Mouse (Mus musculus) CH12.LX (cell line): ENCODE results near the gene Ranbp10. TPM values are rescaled to one million over a fixed set of nuclear protein-coding genes. Genes with fewer than 3 reads are reported as not detected.
A peak's percentile ranks its signal among the peaks of the same experiment; 100 is the strongest.

Experiments used
- DNase-seq: peaks from one replicate; pipeline ENCODE4 v3.0.0-alpha.2; 2013; ENCODE audit errors: extremely low read depth
- H3K27ac ChIP-seq: 2 replicates; pipeline ENCODE4 v1.5.1; 2012; ENCODE audit warnings: low read depth, mild to moderate bottlenecking, control low read depth, moderate library complexity; ENCODE audit not compliant: insufficient read depth
- H3K27me3 ChIP-seq: replicated peaks from 2 replicates; pipeline ENCODE3; 2012; ENCODE audit warnings: inconsistent platforms
- H3K36me3 ChIP-seq, 2 experiments: replicated peaks in 1 of 2; 2 replicates each; pipeline versions ENCODE3 to v1.6.1; 2012; ENCODE audit warnings: inconsistent platforms in 1 of 2, low read length in 1 of 2, mild to moderate bottlenecking in 1 of 2, mixed read lengths in 1 of 2, moderate library complexity in 1 of 2; ENCODE audit not compliant: control insufficient read depth in 1 of 2, insufficient read depth in 1 of 2
- H3K4me1 ChIP-seq, 2 experiments: 2 replicates each; pipeline ENCODE4 v1.6.1; 2012; ENCODE audit warnings: inconsistent platforms in 1 of 2, moderate library complexity in 1 of 2; ENCODE audit not compliant: insufficient read depth in 2 of 2, control insufficient read depth in 1 of 2
- H3K4me2 ChIP-seq: 2 replicates; pipeline ENCODE4 v1.6.1; 2012; ENCODE audit warnings: low read depth, mild to moderate bottlenecking, control low read depth; ENCODE audit not compliant: poor library complexity, insufficient read depth, severe bottlenecking
- H3K4me3 ChIP-seq, 3 experiments: fragments of 150-350 bp in 1 of 3; sonication (generic) in 1 of 3; replicated peaks in 1 of 3; 2 replicates each; pipeline versions ENCODE3 to v1.5.1; 2011 to 2012; ENCODE audit warnings: low read depth in 2 of 3, low read length in 2 of 3, mild to moderate bottlenecking in 2 of 3, moderate library complexity in 2 of 3, control low read depth in 1 of 3, improper control_type of control experiment in 1 of 3, inconsistent platforms in 1 of 3, mixed read lengths in 1 of 3; ENCODE audit not compliant: poor library complexity in 1 of 3
- H3K79me2 ChIP-seq: replicated peaks from 2 replicates; pipeline ENCODE4 v1.6.1; 2012; ENCODE audit warnings: mild to moderate bottlenecking, moderate library complexity; ENCODE audit not compliant: control insufficient read depth, poor library complexity, insufficient read depth, severe bottlenecking; ENCODE audit errors: extremely low read depth
- H3K9ac ChIP-seq: 2 replicates; pipeline ENCODE4 v1.6.1; 2012; ENCODE audit warnings: low read depth, mild to moderate bottlenecking, control low read depth, moderate library complexity; ENCODE audit not compliant: insufficient read depth
- H3K9me3 ChIP-seq: replicated peaks from 2 replicates; pipeline ENCODE3; 2012; ENCODE audit warnings: low read length, inconsistent platforms, mixed read lengths
- BHLHE40 ChIP-seq: IDR thresholded peaks from 2 replicates; pipeline ENCODE4 v1.6.1; 2011; ENCODE audit warnings: mild to moderate bottlenecking, low read depth, low read length, improper control_type of control experiment
- CHD1 ChIP-seq: IDR thresholded peaks from 2 replicates; pipeline ENCODE4 v1.6.1; 2012; ENCODE audit warnings: low read depth, low read length, improper control_type of control experiment, inconsistent platforms
- CHD2 ChIP-seq: IDR thresholded peaks from 2 replicates; pipeline ENCODE4 v1.6.1; 2011; ENCODE audit warnings: low read length, improper control_type of control experiment
- CTCF ChIP-seq, 2 experiments: IDR thresholded peaks in 1 of 2; conservative IDR thresholded peaks in 1 of 2; 2 replicates each; pipeline ENCODE4 v1.5.1; 2011 to 2012; ENCODE audit warnings: low read depth in 2 of 2, low read length in 2 of 2, improper control_type of control experiment in 1 of 2, inconsistent platforms in 1 of 2, mild to moderate bottlenecking in 1 of 2, moderate library complexity in 1 of 2
- E2F4 ChIP-seq: IDR thresholded peaks from 2 replicates; pipeline ENCODE4 v1.6.1; 2011; ENCODE audit warnings: low read depth, low read length, improper control_type of control experiment; ENCODE audit not compliant: insufficient replicate concordance
- ELF1 ChIP-seq: IDR thresholded peaks from 2 replicates; pipeline ENCODE4 v1.6.1; 2014; ENCODE audit warnings: low read depth, mild to moderate bottlenecking, inconsistent platforms, low read length, improper control_type of control experiment
- ETS1 ChIP-seq: conservative IDR thresholded peaks from 2 replicates; pipeline ENCODE4 v1.6.1; 2012; ENCODE audit warnings: low read depth, mild to moderate bottlenecking, inconsistent platforms, low read length, improper control_type of control experiment, moderate library complexity
- GABPA ChIP-seq: IDR thresholded peaks from 2 replicates; pipeline ENCODE4 v1.6.1; 2012; ENCODE audit warnings: low read depth, low read length, improper control_type of control experiment, inconsistent platforms; ENCODE audit not compliant: insufficient replicate concordance
- HCFC1 ChIP-seq: IDR thresholded peaks from 2 replicates; pipeline ENCODE4 v1.6.1; 2012; ENCODE audit warnings: low read depth, mild to moderate bottlenecking, inconsistent platforms, low read length, improper control_type of control experiment
- IRF4 ChIP-seq: IDR thresholded peaks from 2 replicates; pipeline ENCODE4 v1.6.1; 2014; ENCODE audit warnings: low read depth, mild to moderate bottlenecking, inconsistent platforms, low read length, improper control_type of control experiment
- JUN ChIP-seq: IDR thresholded peaks from 2 replicates; pipeline ENCODE4 v1.6.1; 2011; ENCODE audit warnings: low read depth, mild to moderate bottlenecking, low read length, improper control_type of control experiment, moderate library complexity; ENCODE audit not compliant: insufficient read depth
- JUND ChIP-seq: conservative IDR thresholded peaks from 2 replicates; pipeline ENCODE4 v1.6.1; 2011; ENCODE audit warnings: low read depth, low read length, improper control_type of control experiment
- KAT2A ChIP-seq: IDR thresholded peaks from 2 replicates; pipeline ENCODE4 v1.6.1; 2012; ENCODE audit warnings: low read length, improper control_type of control experiment, inconsistent platforms; ENCODE audit not compliant: insufficient replicate concordance
- MAFK ChIP-seq: IDR thresholded peaks from 2 replicates; pipeline ENCODE4 v1.6.1; 2011; ENCODE audit warnings: low read length, improper control_type of control experiment; ENCODE audit not compliant: insufficient replicate concordance
- MAX ChIP-seq: IDR thresholded peaks from 2 replicates; pipeline ENCODE4 v1.6.1; 2011; ENCODE audit warnings: low read length, improper control_type of control experiment
- MAZ ChIP-seq: IDR thresholded peaks from 2 replicates; pipeline ENCODE4 v1.6.1; 2012; ENCODE audit warnings: low read depth, mild to moderate bottlenecking, inconsistent platforms, low read length, improper control_type of control experiment, moderate library complexity
- MEF2A ChIP-seq: IDR thresholded peaks from 2 replicates; pipeline ENCODE4 v1.6.1; 2014; ENCODE audit warnings: low read depth, mild to moderate bottlenecking, inconsistent platforms, low read length, improper control_type of control experiment, borderline replicate concordance
- MXI1 ChIP-seq: IDR thresholded peaks from 2 replicates; pipeline ENCODE4 v1.6.1; 2011; ENCODE audit warnings: mild to moderate bottlenecking, low read depth, low read length, improper control_type of control experiment
- MYC ChIP-seq: IDR thresholded peaks from 2 replicates; pipeline ENCODE4 v1.6.1; 2011; ENCODE audit warnings: low read depth, mild to moderate bottlenecking, improper control_type of control experiment, low read length
- NELFE ChIP-seq: IDR thresholded peaks from 2 replicates; pipeline ENCODE4 v1.6.1; 2011; ENCODE audit warnings: low read depth, low read length, improper control_type of control experiment
- NRF1 ChIP-seq: IDR thresholded peaks from 2 replicates; pipeline ENCODE4 v1.6.1; 2014; ENCODE audit warnings: low read depth, mild to moderate bottlenecking, inconsistent platforms, low read length, improper control_type of control experiment, moderate library complexity
- PAX5 ChIP-seq: IDR thresholded peaks from 2 replicates; pipeline ENCODE4 v1.6.1; 2012; ENCODE audit warnings: low read length, inconsistent platforms, mixed read lengths
- POLR2A ChIP-seq: IDR thresholded peaks from 2 replicates; pipeline ENCODE4 v1.6.1; 2011; ENCODE audit warnings: low read depth, mild to moderate bottlenecking, improper control_type of control experiment, low read length
- POLR2AphosphoS2 ChIP-seq: IDR thresholded peaks from 2 replicates; pipeline ENCODE4 v1.6.1; 2011; ENCODE audit warnings: low read depth, low read length, improper control_type of control experiment
- RAD21 ChIP-seq: IDR thresholded peaks from 2 replicates; pipeline ENCODE4 v1.6.1; 2011; ENCODE audit warnings: low read depth, mild to moderate bottlenecking, low read length, improper control_type of control experiment, moderate library complexity
- RCOR1 ChIP-seq: conservative IDR thresholded peaks from 2 replicates; pipeline ENCODE4 v1.6.1; 2012; ENCODE audit warnings: low read depth, mild to moderate bottlenecking, inconsistent platforms, low read length, improper control_type of control experiment
- SIN3A ChIP-seq: IDR thresholded peaks from 2 replicates; pipeline ENCODE4 v1.6.1; 2012; ENCODE audit warnings: low read length, improper control_type of control experiment, inconsistent platforms
- SMC3 ChIP-seq: IDR thresholded peaks from 2 replicates; pipeline ENCODE4 v1.6.1; 2011; ENCODE audit warnings: low read depth, low read length, improper control_type of control experiment
- TBP ChIP-seq: conservative IDR thresholded peaks from 2 replicates; pipeline ENCODE4 v1.6.1; 2011; ENCODE audit warnings: low read depth, low read length, improper control_type of control experiment
- TCF12 ChIP-seq: IDR thresholded peaks from 2 replicates; pipeline ENCODE4 v1.6.1; 2014; ENCODE audit warnings: low read depth, mild to moderate bottlenecking, inconsistent platforms, low read length, improper control_type of control experiment
- USF2 ChIP-seq: conservative IDR thresholded peaks from 2 replicates; pipeline ENCODE4 v1.6.1; 2011; ENCODE audit warnings: low read depth, low read length, improper control_type of control experiment
- ZC3H11A ChIP-seq: IDR thresholded peaks from 2 replicates; pipeline ENCODE4 v1.6.1; 2012; ENCODE audit warnings: low read depth, mild to moderate bottlenecking, inconsistent platforms, low read length, improper control_type of control experiment
- ZKSCAN1 ChIP-seq: IDR thresholded peaks from 2 replicates; pipeline ENCODE4 v1.6.1; 2012; ENCODE audit warnings: low read depth, inconsistent platforms, low read length, improper control_type of control experiment, borderline replicate concordance
- ZMIZ1 ChIP-seq: IDR thresholded peaks from 2 replicates; pipeline ENCODE4 v1.6.1; 2012; ENCODE audit warnings: low read depth, mild to moderate bottlenecking, inconsistent platforms, low read length, improper control_type of control experiment
- ZNF384 ChIP-seq: IDR thresholded peaks from 2 replicates; pipeline ENCODE4 v1.6.1; 2012; ENCODE audit warnings: low read depth, low read length, improper control_type of control experiment, inconsistent platforms
- dilution Hi-C: fragments of 300-500 bp; cut with MboI; formaldehyde crosslinking; loops from 2 replicates; pipeline ENCODE4 v1.14.3; 2020; ENCODE audit warnings: low sequenced_read_pairs; ENCODE audit not compliant: extremely low pct_unique_long_range_greater_than_20kb, extremely low pct_ligation_motif_present
- in situ Hi-C: fragments of 300-500 bp; cut with MboI; formaldehyde crosslinking; loops from 3 replicates; pipeline ENCODE4 v1.14.3; 2019; ENCODE audit warnings: low sequenced_read_pairs, low pct_ligation_motif_present, low pct_unique_long_range_greater_than_20kb, mixed read lengths
- polyA plus RNA-seq: library from polyadenylated mRNA; unstranded; fragments of >175 nt; gene quantifications from 2 replicates; pipeline ENCODE4 v1.2.1, GENCODE M21; 2012; ENCODE audit warnings: low read depth; ENCODE audit not compliant: insufficient read length
- total RNA-seq, 2 experiments: library from RNA; depleted of rRNA; stranded (reverse); fragments of 300-350 nt in 1 of 2; fragments of >200 nt in 1 of 2; gene quantifications; 2 replicates each; pipeline ENCODE4 v1.2.3; 2012 to 2014

Ranbp10 gene
- total and polyA plus RNA-seq, 3 experiments: 7.4 to 15.8 (median 8.7) TPM

- in situ Hi-C loops: no loop called here
- H3K27ac ChIP-seq: no peak overlapping the region
- dilution Hi-C loops: no loop called here
Measured at GRCm38 (mm10) chr8:105788927-105789326, 38.2 kb downstream of the Ranbp10 start.

GRCm38 (mm10) chr8:105788241-105788640 lies 38.9 kb downstream of the Ranbp10 start:
- DNase-seq: peak; percentile 71
- H3K4me2 ChIP-seq: no peak overlapping the region
- H3K4me1 ChIP-seq: peaks cover 0 to 9% of the 10 kb centered on the region in 2 experiments; a peak in 1 of 4 replicates
- H3K79me2 ChIP-seq: no peaks in the 10 kb centered on the region
- no peaks in the 10 kb centered on the region for H3K9me3 ChIP-seq
- H3K4me3 ChIP-seq: no peak overlapping the region
- dilution Hi-C loops: no loop called here
- H3K27me3 ChIP-seq: no peaks in the 10 kb centered on the region
- peaks cover 13 to 77% of the 10 kb centered on the region in 2 experiments for H3K36me3 ChIP-seq
- in situ Hi-C loops: no loop called here
- no peak overlapping the region for H3K27ac ChIP-seq
- H3K9ac ChIP-seq: no peak overlapping the region
- TF ChIP-seq TBP (no peak), POLR2AphosphoS2 (no peak), ELF1 (no peak), ZMIZ1 (no peak), SIN3A (no peak), RAD21 (peak; percentile 59), PAX5 (no peak), IRF4 (no peak), TCF12 (0 out of 2 replicates have a peak, but pooled peaks have one; percentile 21), NRF1 (no peak), CHD2 (no peak), POLR2A (no peak), ZKSCAN1 (no peak), MYC (peak; percentile 71), KAT2A (no peak), GABPA (no peak), MAFK (no peak), JUN (no peak), E2F4 (no peak), MAX (no peak; the same call in 1 of the 2 replicates), ZC3H11A (0 out of 2 replicates have a peak, but pooled peaks have one; percentile 2), BHLHE40 (no peak), ETS1 (no peak), MEF2A (no peak), MAZ (no peak), SMC3 (peak; percentile 76), USF2 (no peak), CHD1 (no peak), NELFE (no peak)

More at GRCm38 (mm10) chr8:105788927-105789326, 38.2 kb downstream of the Ranbp10 start:
- no peak for DNase-seq
- no peak overlapping the region for H3K4me2 ChIP-seq
- H3K27me3 ChIP-seq: no peaks in the 10 kb centered on the region
- peaks cover 0 to 10% of the 10 kb centered on the region in 2 experiments; a peak in 1 of 4 replicates for H3K4me1 ChIP-seq
- TF ChIP-seq MAFK (no peak), JUND (no peak), IRF4 (no peak), CTCF (conservative IDR thresholded peaks at IDR 0.05 in 1 of 2, IDR thresholded peaks at IDR 0.05 in 1 of 2; ENCODE audit: low read depth in 2 of 2, low read length in 2 of 2) (no peak), PAX5 (no peak), JUN (no peak), ZNF384 (no peak), BHLHE40 (no peak), MXI1 (no peak), HCFC1 (no peak), ELF1 (no peak), CHD1 (no peak), RCOR1 (no peak)
- H3K9ac ChIP-seq: no peak overlapping the region
- peaks cover 13 to 75% of the 10 kb centered on the region in 2 experiments for H3K36me3 ChIP-seq
- H3K9me3 ChIP-seq: no peaks in the 10 kb centered on the region
- H3K4me3 ChIP-seq: no peak overlapping the region
- H3K79me2 ChIP-seq: no peaks in the 10 kb centered on the region
